Mouse (Mus musculus): ENCODE data around the gene Gm42791. TPM values are rescaled to one million over a fixed set of nuclear protein-coding genes. Genes with fewer than 3 reads are reported as not detected.

Gm42791 gene
- polyA plus RNA-seq, 1 experiment from 2014 or later, result 2.1 TPM

DNA sequence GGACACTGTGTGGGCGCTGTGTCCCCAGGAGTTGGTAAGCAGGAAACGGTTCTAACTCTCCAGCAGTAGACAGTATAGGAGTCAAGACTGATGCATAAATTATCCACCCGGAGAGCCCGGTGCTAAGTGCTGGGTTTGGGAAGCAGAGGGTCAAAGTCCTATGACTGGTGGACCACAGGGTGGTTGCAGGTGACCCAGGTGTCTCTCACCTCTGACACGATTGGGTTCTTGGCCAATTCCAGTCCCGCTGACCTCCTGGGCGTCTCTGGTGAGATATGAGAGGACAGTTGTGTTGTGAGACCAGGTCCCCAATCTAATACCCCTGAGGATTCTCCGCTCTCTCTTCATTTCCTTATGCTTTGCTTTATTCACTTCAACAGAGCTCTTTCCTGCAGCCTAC is 139.9 kb downstream of the Gm42791 start:
- no peak overlapping the region for H3K4me2 ChIP-seq
- WGBS, result 85% methylated on average over 8 of the region's 8 CpGs
- H3K9ac ChIP-seq, result no peak overlapping the region
- H3K27ac ChIP-seq (replicated peaks), result no peak overlapping the region
- H3K36me3 ChIP-seq, result no peaks in the 10 kb centered on the region
- peaks cover 13% of the 10 kb centered on the region; the same call in 1 of the 2 replicates for H3K4me1 ChIP-seq (replicated peaks)
- ATAC-seq (ENCODE audit: low FRiP score, low read depth), result no peak
- H3K27me3 ChIP-seq, result no peaks in the 10 kb centered on the region
- no peak overlapping the region for H3K4me3 ChIP-seq
- no peaks in the 10 kb centered on the region for H3K9me3 ChIP-seq

DNA sequence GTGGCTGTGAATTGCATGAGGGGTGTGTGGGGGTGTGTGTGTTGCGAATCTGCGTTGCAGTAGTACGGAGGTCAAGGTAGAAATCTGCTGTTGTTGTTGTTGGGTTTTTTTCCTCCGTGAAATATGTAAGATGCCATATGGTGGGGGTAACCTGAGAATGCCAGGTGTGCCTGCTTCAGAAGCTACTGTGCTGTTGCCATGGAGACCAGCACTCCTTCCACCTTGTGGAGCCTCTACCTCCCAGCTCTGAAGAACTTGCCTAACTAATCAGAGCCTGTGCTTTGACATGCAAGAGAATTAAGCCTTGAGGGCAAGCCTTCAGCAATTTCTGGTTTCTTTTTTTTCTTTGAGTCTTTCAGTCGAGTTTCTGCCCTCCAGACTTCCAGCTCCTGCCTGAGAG is 140.8 kb downstream of the Gm42791 start:
- Histone ChIP-seq H3K27ac (replicated peaks) (peak overlapping the region; percentile 28), H3K27me3 (no peaks in the 10 kb centered on the region), H3K4me3 (no peak overlapping the region), H3K9ac (no peak overlapping the region), H3K4me2 (no peak overlapping the region), H3K4me1 (replicated peaks) (peaks cover 13% of the 10 kb centered on the region; the same call in 1 of the 2 replicates), H3K9me3 (no peaks in the 10 kb centered on the region), H3K36me3 (no peaks in the 10 kb centered on the region)
- peak; percentile 88 for ATAC-seq (ENCODE audit: low FRiP score, low read depth)
- 35% methylated on average over 5 of the region's 5 CpGs for WGBS

DNA sequence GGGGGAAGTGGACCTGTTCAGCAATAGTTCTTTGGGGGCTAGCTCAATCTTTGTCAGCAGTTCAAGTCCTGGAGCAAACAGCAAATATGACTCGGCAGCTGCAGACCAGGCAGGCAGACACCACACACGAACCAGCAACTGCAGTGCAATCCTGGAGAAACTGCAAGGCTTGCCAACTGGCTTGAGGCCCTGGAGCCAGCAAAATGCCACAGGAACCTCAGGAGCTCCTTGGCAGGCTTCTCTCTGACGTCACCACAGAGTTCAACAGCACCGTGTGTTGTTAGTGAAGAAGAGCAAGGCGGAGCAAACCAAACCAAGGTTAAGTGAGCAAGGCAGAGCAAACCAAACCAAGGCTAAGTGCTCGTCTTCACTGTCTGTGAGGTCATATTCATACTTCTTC is 145.4 kb downstream of the Gm42791 start:
- no peak for ATAC-seq (ENCODE audit: low FRiP score, low read depth)
- Histone ChIP-seq H3K27me3 (no peaks in the 10 kb centered on the region), H3K4me2 (no peak overlapping the region), H3K4me1 (replicated peaks) (peaks cover 7% of the 10 kb centered on the region; the same call in 1 of the 2 replicates), H3K36me3 (no peaks in the 10 kb centered on the region), H3K4me3 (no peak overlapping the region), H3K9ac (no peak overlapping the region), H3K27ac (replicated peaks) (no peak overlapping the region), H3K9me3 (no peaks in the 10 kb centered on the region)
- 88% methylated on average over 6 of the region's 6 CpGs for WGBS

DNA sequence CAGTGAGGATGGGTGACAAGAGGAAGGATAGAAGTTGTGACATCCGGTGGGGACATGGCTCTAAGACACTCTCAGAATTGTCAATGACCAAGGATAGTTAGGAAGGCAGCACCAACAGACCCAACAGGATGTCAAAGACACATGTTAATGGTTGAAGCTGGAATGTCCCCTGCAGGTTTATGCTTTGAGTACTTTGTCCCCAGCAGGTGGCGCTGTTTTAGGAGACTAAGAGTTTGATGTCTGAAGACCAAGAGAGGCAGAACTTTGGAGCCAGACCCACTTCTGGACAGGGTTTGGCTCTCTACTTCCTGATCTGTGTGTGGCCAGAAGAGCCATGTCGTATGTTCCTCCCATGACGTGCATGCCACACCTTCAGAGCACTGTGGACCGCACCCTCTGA is 147.9 kb downstream of the Gm42791 start:
- ATAC-seq (ENCODE audit: low FRiP score, low read depth), result no peak
- Histone ChIP-seq H3K4me3 (no peak overlapping the region), H3K36me3 (no peaks in the 10 kb centered on the region), H3K9ac (no peak overlapping the region), H3K9me3 (no peaks in the 10 kb centered on the region), H3K27me3 (no peaks in the 10 kb centered on the region), H3K4me1 (replicated peaks) (no peaks in the 10 kb centered on the region), H3K4me2 (no peak overlapping the region), H3K27ac (replicated peaks) (no peak overlapping the region)
- WGBS, result 98% methylated on average over 5 of the region's 5 CpGs

Other genes with a start within 250 kb of the Gm42791 start
- 35.8 and 36.5 TPM in 2 replicates for gene Katnal1, start 65.8 kb downstream of the Gm42791 start, polyA plus RNA-seq (2015; fragmentation: Nextera tagmentation; extraction: Ambion mirVana)
- 50.5 and 50.9 TPM in 2 replicates for gene Uspl1, start 189.2 kb upstream of the Gm42791 start, polyA plus RNA-seq (2015; fragmentation: Nextera tagmentation; extraction: Ambion mirVana)
- 690 and 735 TPM in 2 replicates for gene Hmgb1, start 189.3 kb upstream of the Gm42791 start, polyA plus RNA-seq (2015; fragmentation: Nextera tagmentation; extraction: Ambion mirVana)

Data from hindbrain, embryonic 15.5 days (tissue).